Mouse (Mus musculus): ENCODE results near the gene B4galt5. TPM values are rescaled to one million over a fixed set of nuclear protein-coding genes. Genes with fewer than 3 reads are reported as not detected.
A peak's percentile ranks its signal among the peaks of the same experiment; 100 is the strongest.

Gene B4galt5
- total RNA-seq, 2 experiments from 2014 or later, result 6.9 to 7.9 TPM

- no peak for DNase-seq (ENCODE audit: low spot score)
These were observed 14.7 kb downstream of the B4galt5 start for GRCm38 (mm10) chr2:167334312-167334711.

GRCm38 (mm10) chr2:167333450-167333849, 15.5 kb downstream of the B4galt5 start:
- DNase-seq (ENCODE audit: low spot score), result no peak

DNA sequence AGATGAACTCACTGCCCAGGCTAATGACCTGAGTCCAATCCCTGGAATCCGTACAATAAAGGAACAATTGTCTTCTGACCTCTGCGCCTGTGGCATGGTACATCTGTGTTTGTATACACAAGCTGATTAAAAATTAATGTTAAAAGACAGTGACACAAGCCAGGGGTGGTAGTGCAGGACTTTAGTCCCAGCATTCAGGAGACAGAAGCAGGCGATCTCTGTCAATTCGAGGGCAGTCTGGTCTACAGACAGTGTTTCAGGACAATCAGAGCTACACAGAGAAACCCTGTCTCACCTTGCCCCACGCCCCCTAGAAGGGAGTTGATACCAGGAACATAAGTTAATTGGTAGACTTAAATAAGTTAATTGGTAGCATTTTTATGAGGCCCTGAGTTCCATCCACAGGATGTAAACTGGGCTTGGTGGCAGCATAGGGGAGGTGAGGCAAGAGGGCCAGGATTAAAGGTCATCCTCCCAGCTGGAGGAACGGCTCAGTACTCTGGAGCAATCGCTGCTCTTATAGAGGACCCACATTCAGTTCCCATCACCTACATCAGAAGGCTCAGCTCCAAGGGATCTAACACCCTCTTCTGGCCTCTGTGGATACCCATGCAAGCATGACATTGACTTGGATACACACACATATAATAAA, 16.5 kb downstream of the B4galt5 start:
- DNase-seq (ENCODE audit: low spot score), result no peak

DNA sequence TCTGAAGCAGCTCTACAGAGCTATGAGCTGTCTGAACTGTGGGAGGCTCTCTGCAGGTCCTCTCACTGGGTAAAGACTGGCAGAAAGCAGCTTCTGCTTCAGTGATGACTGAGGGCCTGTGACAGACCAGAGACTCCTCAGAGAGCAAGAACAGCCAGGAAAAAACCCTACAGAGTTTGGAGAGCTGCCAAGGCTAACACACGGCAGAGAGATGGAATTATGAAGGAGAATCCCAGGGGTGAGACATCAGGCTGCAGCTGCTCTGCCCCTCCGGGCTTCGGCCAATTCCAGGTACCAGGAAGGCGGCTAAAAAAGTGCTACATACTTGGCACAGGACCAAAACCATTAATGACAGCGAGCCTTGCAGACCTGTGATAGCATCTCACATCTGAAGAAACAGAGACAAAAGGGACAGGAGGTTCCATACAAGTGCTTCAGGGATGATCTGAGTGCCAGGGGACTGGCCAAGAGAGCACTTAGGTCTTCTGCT, 17.5 kb downstream of the B4galt5 start:
- DNase-seq (ENCODE audit: low spot score), result no peak

DNA sequence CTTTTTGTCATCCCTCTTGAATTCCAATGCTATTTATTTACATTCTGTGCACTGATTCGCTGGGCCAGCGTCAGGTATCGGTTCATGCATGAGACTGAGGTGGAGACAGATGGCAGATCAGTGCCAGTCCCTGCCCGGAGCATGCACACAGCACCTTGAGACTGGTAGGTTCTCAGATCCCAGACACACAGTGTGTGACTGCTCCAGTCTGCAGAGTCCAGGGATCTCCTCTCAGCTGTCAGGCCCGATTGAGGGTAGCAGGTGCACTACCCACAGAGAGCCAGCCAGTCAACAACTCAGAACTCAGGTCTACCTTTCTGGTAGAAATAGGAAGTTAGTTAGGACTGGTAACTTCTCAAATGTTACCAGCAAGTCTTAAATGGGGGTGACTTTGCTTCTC, 18.4 kb downstream of the B4galt5 start:
- DNase-seq (ENCODE audit: low spot score), result peak; percentile 56

DNA sequence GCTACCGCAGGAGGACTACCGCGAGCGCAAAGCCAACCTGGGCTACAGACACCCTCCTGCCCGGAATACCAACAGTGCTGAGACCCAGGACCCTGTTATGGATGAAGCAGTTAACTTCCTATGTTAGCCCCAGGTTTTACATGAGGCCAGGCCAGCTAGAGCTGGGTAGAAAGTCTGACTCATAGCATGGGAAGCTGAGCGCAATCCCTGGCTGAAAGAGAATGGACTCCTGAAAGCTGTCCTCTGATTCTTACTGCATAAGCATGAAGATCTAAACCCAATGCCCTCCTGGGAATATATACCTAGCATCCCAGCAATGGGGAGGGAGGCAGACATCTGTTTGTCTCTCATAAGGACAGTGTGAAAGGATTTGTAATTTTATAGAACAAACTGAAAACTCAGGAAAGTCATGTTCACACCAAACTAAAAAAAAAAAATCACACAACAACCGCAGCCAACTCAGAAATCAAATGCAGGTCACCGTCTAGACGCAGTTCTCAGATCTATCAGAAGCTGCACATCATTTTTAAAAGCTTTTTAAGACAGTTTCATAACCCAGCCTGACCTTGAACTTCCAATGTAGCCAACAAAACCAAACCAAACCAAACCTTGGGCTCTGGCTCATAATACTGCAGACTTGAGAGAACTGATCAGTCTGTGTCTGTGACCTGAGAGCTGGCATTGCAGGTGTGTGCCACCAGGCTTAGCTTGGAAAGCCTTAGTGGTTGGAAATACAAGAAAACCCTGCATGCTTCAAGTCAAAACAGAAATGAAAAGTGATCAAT, 19.3 kb downstream of the B4galt5 start:
- DNase-seq (ENCODE audit: low spot score), result no peak

DNA sequence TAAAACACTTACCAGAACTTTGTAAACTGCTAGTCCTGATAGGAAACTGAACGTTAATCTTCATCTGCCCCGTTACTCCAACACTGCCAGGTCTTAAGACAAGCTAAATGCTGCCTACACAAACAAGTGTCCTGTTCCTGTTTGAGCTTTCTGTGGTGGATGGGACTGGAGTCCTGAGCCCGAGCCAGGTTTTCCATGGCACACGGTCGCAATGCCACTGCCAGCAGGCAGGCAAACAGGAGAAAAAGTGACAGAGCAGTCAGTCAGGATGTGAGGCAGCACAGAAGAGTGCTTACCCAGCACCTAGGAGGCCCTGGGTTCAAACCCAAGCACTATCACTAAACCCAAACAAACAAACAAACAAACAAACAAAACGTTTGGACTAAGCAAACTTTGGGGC, 20.6 kb downstream of the B4galt5 start:
- peak; percentile 56 for DNase-seq (ENCODE audit: low spot score)

DNA sequence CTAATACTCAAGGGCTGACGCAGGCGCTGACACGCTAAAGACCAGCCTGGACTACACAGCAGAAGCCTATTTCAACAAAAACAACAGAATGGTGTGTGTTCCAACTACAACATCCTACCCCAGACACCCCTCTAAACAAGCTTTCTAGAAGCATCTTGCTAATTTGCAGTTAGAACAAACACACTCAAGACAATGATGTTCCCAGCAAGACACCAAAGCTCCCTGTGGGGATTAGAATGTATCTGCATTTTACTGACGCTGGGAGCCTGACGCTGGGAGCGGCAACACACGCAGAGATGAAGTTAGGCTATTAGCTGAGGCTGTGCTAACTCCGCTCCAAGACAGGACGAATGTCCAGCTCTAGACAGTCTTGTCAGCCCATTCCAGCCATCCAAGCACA, 22.4 kb downstream of the B4galt5 start:
- DNase-seq (ENCODE audit: low spot score), result no peak

- no peak for DNase-seq (ENCODE audit: low spot score)
These were observed 24.6 kb downstream of the B4galt5 start for GRCm38 (mm10) chr2:167324151-167324930.

- no peak for DNase-seq (ENCODE audit: low spot score)
These were observed 25.9 kb downstream of the B4galt5 start for GRCm38 (mm10) chr2:167323116-167323515.

GRCm38 (mm10) chr2:167321372-167321771, 27.6 kb downstream of the B4galt5 start:
- DNase-seq (ENCODE audit: low spot score), result no peak

DNA sequence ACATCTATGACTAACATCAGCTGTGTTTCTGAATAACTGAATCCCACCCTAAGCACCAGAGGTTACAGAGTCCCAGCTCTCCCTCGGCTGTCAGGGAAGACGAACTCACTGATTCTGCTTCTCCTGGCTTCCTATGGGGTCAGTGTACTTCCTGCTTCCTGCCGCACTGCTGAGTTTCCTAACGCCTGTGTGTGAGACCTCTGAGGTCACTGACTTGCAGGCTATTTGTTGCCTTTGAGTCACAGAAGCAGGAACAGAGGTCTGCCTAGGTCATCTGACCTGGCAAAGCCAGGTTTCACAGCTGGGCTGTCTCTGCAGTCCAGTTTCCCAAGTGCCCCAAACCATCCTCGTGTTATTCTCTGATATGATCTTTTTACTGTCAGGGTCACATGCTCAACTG, 30.0 kb downstream of the B4galt5 start:
- peak; percentile 57 for DNase-seq (ENCODE audit: low spot score)

DNA sequence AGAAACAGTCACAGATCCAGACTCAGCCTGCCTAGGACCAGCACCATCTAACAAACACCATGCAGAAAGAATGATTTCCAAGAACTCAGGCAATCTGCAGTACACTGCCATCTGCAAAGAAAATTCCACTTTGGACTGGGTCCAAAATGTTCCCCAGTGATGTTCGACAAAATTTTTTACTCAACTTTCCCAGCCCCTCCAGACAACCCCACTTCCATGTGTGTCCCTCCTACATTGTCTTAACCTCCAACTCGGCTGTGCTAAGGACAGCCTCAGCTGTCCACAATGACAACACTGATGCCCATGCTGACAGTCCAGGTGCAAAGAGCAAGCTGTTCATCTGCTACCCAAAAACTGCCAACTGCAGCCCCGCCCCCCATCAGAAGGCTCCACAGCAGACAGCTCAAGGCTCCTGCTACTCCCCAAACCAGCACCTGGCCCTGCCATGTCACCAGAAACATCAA, 32.2 kb downstream of the B4galt5 start:
- DNase-seq (ENCODE audit: low spot score), result no peak

DNA sequence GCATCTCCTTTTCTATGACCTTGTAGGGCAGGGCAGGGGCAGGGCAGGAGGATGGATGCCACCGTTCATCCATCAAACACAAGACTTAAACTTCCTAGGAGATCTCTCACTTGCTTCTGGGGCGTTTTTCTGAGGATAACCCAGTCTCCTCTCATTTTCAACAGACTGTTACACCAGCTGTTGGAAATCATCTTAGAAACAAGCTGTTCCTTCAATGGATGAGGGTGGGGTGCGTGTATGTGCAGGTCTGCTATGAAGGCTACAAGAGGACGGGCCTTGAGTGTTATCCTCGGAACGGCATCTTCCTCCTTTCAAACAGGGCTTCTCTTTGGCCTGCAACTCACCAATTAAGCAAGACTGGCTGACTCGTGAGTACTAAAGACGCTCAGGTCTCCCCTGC, 34.5 kb downstream of the B4galt5 start:
- DNase-seq (ENCODE audit: low spot score), result no peak

- peak; percentile 59 for DNase-seq (ENCODE audit: low spot score)
These were observed 35.3 kb downstream of the B4galt5 start for GRCm38 (mm10) chr2:167313501-167314326.

- DNase-seq (ENCODE audit: low spot score), result no peak
These were observed 38.9 kb downstream of the B4galt5 start for GRCm38 (mm10) chr2:167310121-167310520.

- DNase-seq (ENCODE audit: low spot score), result peak; percentile 51
These were observed 39.7 kb downstream of the B4galt5 start for GRCm38 (mm10) chr2:167309286-167309685.

GRCm38 (mm10) chr2:167307716-167308115, 41.3 kb downstream of the B4galt5 start:
- DNase-seq (ENCODE audit: low spot score), result no peak

DNA sequence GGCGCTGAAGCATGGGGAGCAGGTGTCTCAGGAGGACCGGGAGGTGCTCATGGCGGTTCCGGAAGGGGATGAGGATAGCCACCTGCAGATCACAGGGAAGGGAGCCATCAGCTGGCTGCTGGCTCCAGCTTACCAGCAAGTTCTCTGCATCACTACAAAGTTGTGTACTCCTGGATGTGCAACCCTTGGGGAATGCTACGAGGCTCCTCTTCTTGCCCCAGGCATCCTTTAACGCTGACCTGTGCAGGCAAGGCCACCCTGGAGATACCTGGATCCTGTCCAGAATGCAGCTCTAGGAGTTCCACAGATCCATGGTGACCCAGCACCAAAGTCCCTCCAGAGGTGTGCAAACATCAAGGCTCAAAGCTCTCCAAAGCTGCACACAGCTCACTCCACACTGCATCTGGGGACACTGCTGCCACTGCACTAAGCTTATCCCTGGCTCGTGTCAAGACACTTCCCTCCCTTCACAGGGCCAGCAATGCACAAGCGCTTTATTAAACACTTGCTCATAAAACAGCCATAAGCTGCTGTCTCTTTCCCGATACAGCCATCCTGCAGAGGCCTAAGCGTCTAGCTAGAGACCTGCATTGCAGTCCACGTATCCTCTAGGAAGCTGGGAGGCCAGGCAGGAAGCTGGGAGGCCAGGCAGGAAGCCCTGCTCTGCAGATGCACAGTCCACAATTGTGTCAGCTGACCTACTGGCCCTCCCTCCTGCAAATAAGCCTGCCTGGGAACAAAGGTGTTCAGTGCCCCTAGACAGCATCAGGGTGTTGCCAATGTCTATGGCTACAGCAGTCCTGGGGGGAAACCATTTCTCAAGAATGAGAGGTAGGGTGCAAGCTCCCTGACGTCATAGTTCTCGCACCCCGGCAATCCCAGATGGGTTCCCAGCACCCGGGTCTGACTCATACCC, 42.1 kb downstream of the B4galt5 start:
- DNase-seq (ENCODE audit: low spot score), result no peak

- DNase-seq (ENCODE audit: low spot score), result no peak
These were observed 42.7 kb downstream of the B4galt5 start for GRCm38 (mm10) chr2:167306273-167306594.

Data from gastrocnemius, adult 18-20 months (tissue).